Mouse (Mus musculus) embryonic facial prominence, embryonic 10.5 days (tissue): ENCODE measurements around the gene Ptpre. TPM values are rescaled to one million over a fixed set of nuclear protein-coding genes. Genes with fewer than 3 reads are reported as not detected.
A peak's percentile ranks its signal among the peaks of the same experiment; 100 is the strongest.
"Not testable (repeated sequence)": the region's sequence is repeated elsewhere in the genome, so short reads cannot be mapped to it uniquely, and the experiment has no call there.

Experiments used
- DNase-seq: peaks from one replicate; pipeline ENCODE4 v3.0.0-alpha.2; 2017; ENCODE audit warnings: low spot score
- H3K27ac ChIP-seq: fragments of 300-500 bp; sonication (generic); replicated peaks from 2 replicates; pipeline ENCODE4 v1.5.1; 2016; ENCODE audit warnings: mild to moderate bottlenecking
- H3K27me3 ChIP-seq: fragments of 300-500 bp; sonication (generic); replicated peaks from 2 replicates; pipeline ENCODE4 v1.6.1; 2016; ENCODE audit warnings: low read depth, mild to moderate bottlenecking; ENCODE audit not compliant: poor library complexity, severe bottlenecking
- H3K36me3 ChIP-seq: fragments of 300-500 bp; sonication (generic); replicated peaks from 2 replicates; pipeline ENCODE4 v1.6.1; 2016; ENCODE audit warnings: mild to moderate bottlenecking, moderate library complexity
- H3K4me1 ChIP-seq: fragments of 300-500 bp; sonication (generic); 2 replicates; pipeline ENCODE4 v1.6.1; 2016
- H3K4me3 ChIP-seq: fragments of 300-500 bp; sonication (generic); 2 replicates; pipeline ENCODE4 v1.5.1; 2016; ENCODE audit warnings: mild to moderate bottlenecking, moderate library complexity
- H3K9me3 ChIP-seq: fragments of 300-500 bp; sonication (generic); 2 replicates; pipeline ENCODE4 v1.6.1; 2016; ENCODE audit warnings: mild to moderate bottlenecking
- WGBS: fragments of 180-500 bp; shearing (Covaris S2); methylation state at CpG from one replicate; pipeline ENCODE4 v1.1.7; 2016; 5-methylcytosine and 5-hydroxymethylcytosine counted together
- polyA plus RNA-seq: library from polyadenylated mRNA; unstranded; fragments of >200 nt; fragmentation: Nextera tagmentation; extraction: Ambion mirVana; gene quantifications from 2 replicates; pipeline ENCODE4 v1.2.1, GENCODE M21; 2016

Ptpre gene
- polyA plus RNA-seq, 1 experiment from 2014 or later = 1.0 TPM

GRCm38 (mm10) chr7:135602881-135603523 is 65.7 kb downstream of the Ptpre start:
- Histone ChIP-seq H3K27me3 (no peaks in the 10 kb centered on the region), H3K27ac (peak overlapping the region; percentile 57; the same call in 1 of the 2 replicates), H3K4me1 (peaks cover 29% of the 10 kb centered on the region), H3K9me3 (no peaks in the 10 kb centered on the region), H3K36me3 (no peaks in the 10 kb centered on the region), H3K4me3 (no peak overlapping the region)
- DNase-seq = no peak
- WGBS = 56% methylated on average over 5 of the region's 5 CpGs

DNA sequence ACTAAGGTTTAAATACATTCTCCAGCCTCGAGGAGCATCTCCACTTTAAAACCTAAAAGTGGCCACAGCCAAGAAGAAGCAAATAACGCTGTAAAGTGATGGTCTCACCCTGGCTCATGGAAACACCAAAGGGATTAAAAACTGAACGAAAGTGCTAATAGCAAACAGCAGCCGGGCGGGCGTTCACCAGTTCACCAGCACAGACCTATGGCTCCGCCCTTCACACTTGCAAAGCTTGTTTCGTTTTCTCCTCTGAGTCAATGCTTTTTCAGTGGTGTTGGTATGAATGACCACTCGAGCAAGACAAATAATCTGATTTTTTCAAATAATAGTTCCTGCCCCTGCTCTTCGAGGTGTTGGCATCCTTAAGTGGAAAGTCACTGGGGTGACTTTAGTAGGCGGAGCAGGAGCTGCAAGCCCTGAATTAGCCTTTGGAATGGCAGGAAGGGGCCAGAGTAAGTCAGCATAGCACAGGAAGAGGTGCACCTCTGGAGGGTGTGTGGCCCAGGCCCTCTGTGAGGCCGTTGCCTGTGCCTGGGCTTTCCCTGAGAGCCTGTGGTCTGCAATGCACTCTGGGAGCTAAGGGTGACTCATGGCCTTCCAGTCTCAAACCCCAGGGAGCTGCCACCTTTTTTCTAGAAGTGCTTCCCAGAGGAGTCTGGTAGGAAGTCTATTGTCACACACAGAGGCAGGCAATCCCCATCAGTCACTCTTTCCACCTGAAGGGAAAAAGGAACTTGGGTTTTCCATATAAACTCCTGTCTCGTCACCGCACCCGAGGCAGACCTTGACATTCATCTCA is 67.9 kb downstream of the Ptpre start:
- 68% methylated on average over 15 of the region's 15 CpGs for WGBS
- no peaks in the 10 kb centered on the region for H3K27me3 ChIP-seq
- H3K36me3 ChIP-seq = no peaks in the 10 kb centered on the region
- H3K27ac ChIP-seq = 0 out of 2 replicates have a peak overlapping the region, but pooled peaks have one; percentile 24
- H3K9me3 ChIP-seq = no peaks in the 10 kb centered on the region
- H3K4me3 ChIP-seq = no peak overlapping the region
- DNase-seq = no peak
- H3K4me1 ChIP-seq = peaks cover 23% of the 10 kb centered on the region

DNA sequence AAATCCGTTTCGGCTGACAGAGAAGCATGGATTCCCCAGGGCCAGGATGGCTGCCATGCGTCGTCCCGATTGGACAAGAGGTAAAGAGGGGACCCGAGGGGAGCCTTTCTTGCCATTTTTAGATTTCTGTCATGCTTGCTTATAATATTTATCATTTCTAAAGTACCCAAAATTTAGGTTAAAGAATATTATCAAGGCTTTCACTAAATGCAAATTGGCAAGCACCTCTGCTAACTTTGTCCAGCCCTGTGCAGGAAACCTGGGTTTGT is 68.5 kb downstream of the Ptpre start:
- Histone ChIP-seq H3K9me3 (no peaks in the 10 kb centered on the region), H3K4me1 (peaks cover 25% of the 10 kb centered on the region), H3K27ac (no peak overlapping the region), H3K27me3 (no peaks in the 10 kb centered on the region), H3K4me3 (no peak overlapping the region), H3K36me3 (no peaks in the 10 kb centered on the region)
- WGBS = 85% methylated on average over 6 of the region's 6 CpGs
- no peak for DNase-seq

- no peak for DNase-seq
- Histone ChIP-seq H3K27me3 (peaks cover 12% of the 10 kb centered on the region), H3K27ac (no peak overlapping the region), H3K36me3 (no peaks in the 10 kb centered on the region), H3K4me3 (no peak overlapping the region), H3K4me1 (peaks cover 31% of the 10 kb centered on the region), H3K9me3 (no peaks in the 10 kb centered on the region)
- WGBS = 89% methylated on average over 4 of the region's 4 CpGs
Observed at GRCm38 (mm10) chr7:135608208-135608607, 70.9 kb downstream of the Ptpre start.

GRCm38 (mm10) chr7:135609028-135609427 is 71.7 kb downstream of the Ptpre start:
- H3K27me3 ChIP-seq = peaks cover 15% of the 10 kb centered on the region
- H3K36me3 ChIP-seq = no peaks in the 10 kb centered on the region
- no peak overlapping the region for H3K4me3 ChIP-seq
- DNase-seq = no peak
- H3K27ac ChIP-seq = no peak overlapping the region
- WGBS = 55% methylated on average over 3 of the region's 3 CpGs
- peaks cover 27% of the 10 kb centered on the region for H3K4me1 ChIP-seq
- H3K9me3 ChIP-seq = no peaks in the 10 kb centered on the region

DNA sequence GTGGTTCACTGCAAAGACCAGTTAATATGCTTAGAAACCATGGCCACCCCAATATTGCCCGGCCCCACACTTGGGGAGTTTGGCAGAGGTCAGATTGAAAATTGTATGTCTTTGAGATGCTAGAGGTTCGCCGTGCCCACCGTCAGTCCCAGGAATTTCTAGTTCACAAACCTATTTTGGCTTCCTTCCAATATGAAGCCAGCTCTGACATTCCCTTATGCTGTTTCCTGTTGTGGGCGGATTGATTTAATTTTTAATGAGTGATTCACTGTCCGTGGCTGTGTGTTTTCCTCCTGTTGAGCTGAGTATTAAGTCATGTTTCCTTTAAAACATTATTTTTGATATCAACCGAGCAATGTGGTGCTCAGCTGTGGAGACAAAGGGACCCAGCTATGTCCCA is 72.4 kb downstream of the Ptpre start:
- Histone ChIP-seq H3K27ac (no peak overlapping the region), H3K4me1 (peaks cover 27% of the 10 kb centered on the region), H3K27me3 (peaks cover 15% of the 10 kb centered on the region), H3K36me3 (no peaks in the 10 kb centered on the region), H3K4me3 (no peak overlapping the region), H3K9me3 (no peaks in the 10 kb centered on the region)
- 79% methylated on average over 7 of the region's 7 CpGs for WGBS
- no peak for DNase-seq

DNA sequence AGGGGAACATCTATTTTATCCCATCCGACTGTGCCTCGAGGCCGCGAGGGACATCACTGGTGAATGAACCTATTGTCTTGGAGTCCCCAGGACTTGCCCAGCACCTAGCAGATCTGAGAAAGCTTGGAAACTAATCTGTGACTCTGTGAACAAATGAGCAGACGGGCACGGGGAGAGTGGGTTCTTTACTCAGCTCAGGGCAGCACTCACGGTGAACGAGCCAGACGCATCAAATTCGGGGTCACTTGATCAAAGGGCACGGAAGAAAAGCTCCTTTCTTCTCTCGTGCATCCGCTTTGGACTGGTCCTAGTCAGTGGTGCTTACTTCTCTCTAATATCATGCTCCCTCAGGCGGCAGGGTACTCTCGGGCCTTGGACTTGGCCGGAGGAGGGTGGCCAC is 75.0 kb downstream of the Ptpre start:
- H3K27ac ChIP-seq = peak overlapping the region; percentile 5; the same call in 1 of the 2 replicates
- 39% methylated on average over 16 of the region's 16 CpGs for WGBS
- peak; percentile 27 for DNase-seq

GRCm38 (mm10) chr7:135612801-135613200 is 75.5 kb downstream of the Ptpre start:
- peaks cover 25% of the 10 kb centered on the region for H3K4me1 ChIP-seq
- H3K9me3 ChIP-seq = no peaks in the 10 kb centered on the region; the same call in 1 of the 2 replicates
- no peak overlapping the region for H3K27ac ChIP-seq
- H3K36me3 ChIP-seq = no peaks in the 10 kb centered on the region
- 69% methylated on average over 7 of the region's 7 CpGs for WGBS
- no peak for DNase-seq
- peaks cover 15% of the 10 kb centered on the region for H3K27me3 ChIP-seq
- no peak overlapping the region for H3K4me3 ChIP-seq

More for the DNA sequence above, 75.0 kb downstream of the Ptpre start:
- no peaks in the 10 kb centered on the region for H3K36me3 ChIP-seq
- H3K4me3 ChIP-seq = no peak overlapping the region
- no peaks in the 10 kb centered on the region; the same call in 1 of the 2 replicates for H3K9me3 ChIP-seq
- H3K4me1 ChIP-seq = peaks cover 23% of the 10 kb centered on the region
- peaks cover 15% of the 10 kb centered on the region for H3K27me3 ChIP-seq

DNA sequence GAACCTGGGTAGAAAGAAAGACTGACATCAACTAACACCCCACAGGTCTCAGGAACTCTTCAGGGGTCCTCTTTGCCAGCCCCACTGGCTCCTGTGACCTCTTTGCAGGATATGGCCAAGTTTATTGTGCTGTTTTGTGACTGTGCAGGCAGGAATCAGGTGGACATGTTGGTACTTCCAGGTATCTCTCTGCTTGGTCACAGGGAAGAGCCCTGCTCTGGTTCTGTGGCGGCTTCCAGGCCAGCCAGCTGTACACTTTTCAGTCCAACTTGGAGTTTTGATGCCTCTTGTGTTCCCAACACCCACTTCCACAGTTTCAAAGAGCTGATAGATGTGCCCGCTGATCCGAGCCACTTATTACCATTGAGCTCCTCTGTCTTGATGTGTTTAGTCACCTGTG is 76.1 kb downstream of the Ptpre start:
- H3K4me3 ChIP-seq = no peak overlapping the region
- peaks cover 27% of the 10 kb centered on the region for H3K4me1 ChIP-seq
- no peaks in the 10 kb centered on the region; the same call in 1 of the 2 replicates for H3K9me3 ChIP-seq
- DNase-seq = no peak
- no peaks in the 10 kb centered on the region for H3K36me3 ChIP-seq
- WGBS = 88% methylated on average over 3 of the region's 3 CpGs
- H3K27me3 ChIP-seq = peaks cover 15% of the 10 kb centered on the region
- H3K27ac ChIP-seq = no peak overlapping the region

DNA sequence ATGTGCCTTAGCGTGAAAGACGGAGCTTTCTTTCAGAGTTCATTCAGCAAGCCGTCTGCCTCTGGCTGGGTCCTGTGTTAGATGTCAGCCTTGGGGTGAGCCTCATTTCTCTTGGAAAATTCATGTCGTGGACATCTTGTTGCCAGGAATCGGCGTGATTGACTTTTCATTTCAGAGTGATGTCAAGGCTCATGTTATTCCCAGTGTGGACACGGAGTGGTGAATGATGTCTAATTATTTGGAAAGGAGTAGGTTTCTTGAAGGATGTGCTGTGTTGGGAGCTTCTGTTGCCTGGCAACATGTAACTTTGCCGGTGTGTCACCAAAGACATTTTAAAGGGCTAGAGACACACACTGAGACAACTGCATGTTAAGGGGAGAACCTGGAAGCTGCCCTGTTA is 77.6 kb downstream of the Ptpre start:
- Histone ChIP-seq H3K9me3 (no peaks in the 10 kb centered on the region; the same call in 1 of the 2 replicates), H3K36me3 (no peaks in the 10 kb centered on the region), H3K4me1 (peaks cover 20% of the 10 kb centered on the region), H3K27me3 (peaks cover 15% of the 10 kb centered on the region), H3K27ac (no peak overlapping the region), H3K4me3 (no peak overlapping the region)
- WGBS = 87% methylated on average over 8 of the region's 8 CpGs
- DNase-seq = no peak

DNA sequence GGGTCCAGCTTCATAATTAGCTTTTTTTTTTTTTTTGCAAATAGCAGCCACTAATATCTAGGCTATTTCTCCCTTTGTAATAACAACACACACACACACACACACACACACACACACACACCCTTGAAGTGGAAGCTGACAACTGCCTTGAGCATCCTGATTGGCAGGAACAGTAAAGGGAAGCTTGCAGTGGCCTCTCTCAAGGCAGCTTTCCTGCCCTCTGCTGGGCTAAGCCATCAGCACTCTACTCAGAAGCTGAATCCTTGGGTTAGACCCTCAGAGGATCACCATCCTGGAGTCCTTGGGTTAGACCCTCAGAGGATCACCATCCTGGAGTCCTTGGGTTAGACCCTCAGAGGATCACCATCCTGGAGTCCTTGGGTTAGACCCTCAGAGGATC is 79.2 kb downstream of the Ptpre start:
- not testable (repeated sequence) for DNase-seq, H3K4me3 ChIP-seq, H3K36me3 ChIP-seq, H3K27ac ChIP-seq, H3K9me3 ChIP-seq
- Histone ChIP-seq H3K27me3 (peaks cover 11% of the 10 kb centered on the region), H3K4me1 (peaks cover 15% of the 10 kb centered on the region)

DNA sequence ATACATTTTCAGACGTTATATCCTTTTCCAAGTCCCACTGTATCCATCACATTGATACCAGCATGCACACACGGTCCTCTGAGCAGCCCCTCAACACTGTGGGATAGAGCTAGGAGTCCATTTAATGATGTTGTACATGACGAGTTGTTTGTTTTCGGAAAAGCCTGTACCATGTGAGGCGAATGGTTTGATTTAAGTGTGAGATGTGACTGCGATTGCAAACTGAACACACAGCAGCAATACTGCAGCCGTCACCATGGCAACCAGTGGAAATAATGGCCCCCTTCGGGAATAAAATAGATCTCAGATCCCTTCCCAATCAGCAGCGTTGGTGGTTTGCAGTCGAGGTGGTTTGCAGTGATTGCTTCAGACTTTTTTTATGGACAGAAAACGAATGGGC is 80.5 kb downstream of the Ptpre start:
- DNase-seq = peak; percentile 31
- no peak overlapping the region for H3K27ac ChIP-seq
- H3K4me3 ChIP-seq = no peak overlapping the region
- H3K36me3 ChIP-seq = no peaks in the 10 kb centered on the region
- no peaks in the 10 kb centered on the region; the same call in 1 of the 2 replicates for H3K9me3 ChIP-seq
- H3K4me1 ChIP-seq = peaks cover 6% of the 10 kb centered on the region; the same call in 1 of the 2 replicates
- WGBS = 77% methylated on average over 11 of the region's 11 CpGs
- 0 out of 2 replicates have a peak, but pooled peaks cover 3% of the 10 kb centered on the region for H3K27me3 ChIP-seq

DNA sequence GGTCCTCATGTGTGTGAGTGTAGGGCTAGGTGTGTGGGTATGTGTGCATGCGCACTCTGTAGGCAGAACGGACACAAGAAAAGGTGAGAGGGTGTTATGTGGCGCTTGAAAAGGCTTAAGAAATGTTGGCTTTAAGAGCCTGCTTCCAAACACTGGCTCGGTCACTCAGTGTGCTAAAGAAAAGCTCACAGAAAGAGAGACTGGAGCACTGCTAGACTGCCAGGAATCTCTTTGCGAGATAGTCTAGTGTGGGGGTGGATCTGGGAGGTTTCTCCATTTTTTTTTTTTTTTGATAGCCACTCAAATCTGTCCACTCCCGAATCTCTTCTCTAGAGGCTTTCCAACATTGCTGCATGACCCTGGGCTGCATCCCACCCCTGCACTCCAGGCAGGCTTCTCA is 84.4 kb downstream of the Ptpre start:
- Histone ChIP-seq H3K27ac (no peak overlapping the region), H3K9me3 (no peaks in the 10 kb centered on the region; the same call in 1 of the 2 replicates), H3K36me3 (no peaks in the 10 kb centered on the region), H3K4me3 (no peak overlapping the region), H3K27me3 (no peaks in the 10 kb centered on the region), H3K4me1 (0 out of 2 replicates have a peak, but pooled peaks cover 4% of the 10 kb centered on the region)
- 69% methylated on average over 6 of the region's 6 CpGs for whole genome bisulfite sequencing
- no peak for DNase-seq
